9 mouse cellular contexts compared by ENCODE assay signal in the genomic region with DNA sequence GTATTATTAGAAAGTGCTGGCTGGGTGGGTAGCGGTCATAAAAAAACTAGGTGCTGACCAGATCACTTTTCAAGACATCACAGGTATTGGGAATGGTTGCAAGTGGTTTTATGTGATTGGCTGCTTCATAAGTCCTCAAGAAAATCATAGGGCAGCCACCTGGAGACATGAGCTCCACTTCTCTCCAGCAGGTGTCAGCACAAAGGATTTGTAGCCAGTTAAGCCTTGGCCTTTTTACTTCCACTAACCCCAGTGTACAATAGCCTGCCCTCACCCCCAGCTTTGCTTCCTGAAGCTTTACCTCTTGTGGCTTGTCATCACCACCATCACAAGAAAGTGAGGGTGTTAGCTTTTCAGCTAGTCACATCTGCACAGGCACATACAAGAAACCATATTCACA.
DNase-seq lines count a peak whose midpoint lies in the region; ATAC-seq and TF ChIP-seq lines count a peak whose summit lies in the region.
"Had no signal": no experiment of that assay in that cellular context is flagged by ENCODE, and none has a peak within 500 bp of the region (broad histone marks: within the 10 kb centered on the region; RNA-seq: fewer than 3 reads in every experiment).

No protein-coding gene starts in this region.

- no peaks in the 10 kb centered on the region for H3K4me1 ChIP-seq in intestine, postnatal 0 days (replicated peaks; ENCODE audit: control insufficient read depth, insufficient read depth, low read length)
- H3K4me1 ChIP-seq in intestine, embryonic 16.5 days (ENCODE audit: control insufficient read depth, insufficient read depth, low read length) = peaks cover 14% of the 10 kb centered on the region; the same call in 1 of the 2 replicates
- no peaks in the 10 kb centered on the region for H3K4me1 ChIP-seq in embryonic facial prominence, embryonic 14.5 days (ENCODE audit: control insufficient read depth, insufficient read depth, low read length)
- H3K4me1 ChIP-seq: liver, embryonic 15.5 days had no signal

- H3K9me3 ChIP-seq in intestine, postnatal 0 days (ENCODE audit: control insufficient read depth) = no peaks in the 10 kb centered on the region
- H3K9me3 ChIP-seq in intestine, embryonic 16.5 days (ENCODE audit: control insufficient read depth, low read length) = no peaks in the 10 kb centered on the region
- no peaks in the 10 kb centered on the region for H3K9me3 ChIP-seq in embryonic facial prominence, embryonic 14.5 days (ENCODE audit: control insufficient read depth, low read length)
- H3K9me3 ChIP-seq: liver, embryonic 15.5 days had no signal

- no peak overlapping the region for H3K9ac ChIP-seq in intestine, postnatal 0 days (ENCODE audit: low read depth, low read length)
- no peak overlapping the region for H3K9ac ChIP-seq in intestine, embryonic 16.5 days (ENCODE audit: low read depth, low read length)
- no peak overlapping the region for H3K9ac ChIP-seq in embryonic facial prominence, embryonic 14.5 days (ENCODE audit: low read depth, low read length)
- H3K9ac ChIP-seq: liver, embryonic 15.5 days had no signal

- peak; percentile 72 for DNase-seq in brain, embryonic 14.5 days (ENCODE audit: low read depth)
- peak; percentile 54 for DNase-seq in embryonic facial prominence, embryonic 14.5 days (ENCODE audit: low spot score)
- DNase-seq in lung, postnatal 25 days (ENCODE audit: low spot score) = peak; percentile 24
- DNase-seq in adrenal gland, postnatal 4 days (ENCODE audit: low spot score in 2 of 2) = no peak
- no peak for DNase-seq in urinary bladder, adult 18-20 months (ENCODE audit: low spot score in 2 of 2)

- no peak for TF ChIP-seq POLR2A in brain, embryonic 14.5 days (IDR thresholded peaks at IDR 0.05; ENCODE audit: borderline replicate concordance, extremely low read depth, insufficient read depth, insufficient read length, poor library complexity, severe bottlenecking)

- no peak for ATAC-seq in intestine, postnatal 0 days
- no peak for ATAC-seq in intestine, embryonic 16.5 days
- peak; percentile 50; the same call in 1 of the 2 replicates for ATAC-seq in embryonic facial prominence, embryonic 14.5 days (ENCODE audit: low read depth)
- ATAC-seq in activated CD4-positive, CD25-positive, alpha-beta regulatory T cell, adult 4 months = no peak

- no peak overlapping the region for H3K4me2 ChIP-seq in intestine, postnatal 0 days (replicated peaks; ENCODE audit: low read depth)
- H3K4me2 ChIP-seq in intestine, embryonic 16.5 days (ENCODE audit: low read depth, low read length) = no peak overlapping the region
- H3K4me2 ChIP-seq in embryonic facial prominence, embryonic 14.5 days (ENCODE audit: low read depth, low read length) = no peak overlapping the region

- peak; percentile 49 for TF ChIP-seq CTCF in intestine, postnatal 0 days (IDR thresholded peaks at IDR 0.05; ENCODE audit: low read depth)
- TF ChIP-seq CTCF in brain, embryonic 14.5 days (IDR thresholded peaks at IDR 0.05; ENCODE audit: borderline replicate concordance, extremely low read depth, insufficient read depth, insufficient read length) = peak; percentile 52; the same call in 1 of the 2 replicates

- H3K36me3 ChIP-seq in intestine, postnatal 0 days (ENCODE audit: control insufficient read depth, insufficient read depth) = no peaks in the 10 kb centered on the region
- H3K36me3 ChIP-seq in intestine, embryonic 16.5 days (ENCODE audit: control insufficient read depth, insufficient read depth, low read length) = no peaks in the 10 kb centered on the region
- no peaks in the 10 kb centered on the region for H3K36me3 ChIP-seq in embryonic facial prominence, embryonic 14.5 days (ENCODE audit: control insufficient read depth, insufficient read depth, low read length)
- H3K36me3 ChIP-seq: liver, embryonic 15.5 days had no signal

- H3K27ac ChIP-seq in intestine, postnatal 0 days (ENCODE audit: low read depth, low read length) = no peak overlapping the region
- no peak overlapping the region for H3K27ac ChIP-seq in intestine, embryonic 16.5 days (ENCODE audit: low read length)
- H3K27ac ChIP-seq in embryonic facial prominence, embryonic 14.5 days (replicated peaks; ENCODE audit: low read depth, low read length) = no peak overlapping the region
- H3K27ac ChIP-seq: liver, embryonic 15.5 days had no signal

- no peak overlapping the region for H3K4me3 ChIP-seq in intestine, postnatal 0 days (ENCODE audit: low read depth, low read length)
- H3K4me3 ChIP-seq in intestine, embryonic 16.5 days (ENCODE audit: low read length) = no peak overlapping the region
- no peak overlapping the region for H3K4me3 ChIP-seq in embryonic facial prominence, embryonic 14.5 days (ENCODE audit: low read depth, low read length)
- H3K4me3 ChIP-seq: liver, embryonic 15.5 days had no signal

- WGBS in intestine, postnatal 0 days = 53% methylated on average over 1 of the region's 1 CpGs
- 35% methylated on average over 1 of the region's 1 CpGs for WGBS in intestine, embryonic 16.5 days
- 38% methylated on average over 1 of the region's 1 CpGs for WGBS in embryonic facial prominence, embryonic 14.5 days

- no peaks in the 10 kb centered on the region for H3K27me3 ChIP-seq in intestine, postnatal 0 days (replicated peaks; ENCODE audit: control insufficient read depth, insufficient read depth, low read length)
- H3K27me3 ChIP-seq in intestine, embryonic 16.5 days (replicated peaks; ENCODE audit: control insufficient read depth, insufficient read depth, low read length) = no peaks in the 10 kb centered on the region
- no peaks in the 10 kb centered on the region for H3K27me3 ChIP-seq in embryonic facial prominence, embryonic 14.5 days (replicated peaks; ENCODE audit: control insufficient read depth, insufficient read depth, low read length)
- H3K27me3 ChIP-seq: liver, embryonic 15.5 days had no signal

Comparison
In these comparisons a context has a peak if more than half of its experiments do, and no peak if none do; other contexts are left out.
1. DNase-seq: peak in brain, embryonic 14.5 days (single experiment), embryonic facial prominence, embryonic 14.5 days (single experiment) and lung, postnatal 25 days (single experiment); none in adrenal gland, postnatal 4 days (0 of 2) and urinary bladder, adult 18-20 months (0 of 2).